Mouse (Mus musculus) hindbrain, embryonic 15.5 days (tissue): ENCODE data around the gene Ctcf. TPM values are rescaled to one million over a fixed set of nuclear protein-coding genes. Genes with fewer than 3 reads are reported as not detected.

ENCODE experiments used
- ATAC-seq: fragments of 200-750 bp; cut with Nextera tagmentation; 2 replicates; pipeline ENCODE4 v1.8.0; 2017; ENCODE audit warnings: low read depth, moderate number of reproducible peaks, moderate TSS enrichment; ENCODE audit not compliant: low FRiP score
- H3K27ac ChIP-seq: fragments of 300-500 bp; sonication (generic); replicated peaks from 2 replicates; pipeline ENCODE4 v1.5.1; 2015; ENCODE audit warnings: mild to moderate bottlenecking, inconsistent platforms
- H3K27me3 ChIP-seq: fragments of 300-500 bp; sonication (generic); 2 replicates; pipeline ENCODE4 v1.6.1; 2015; ENCODE audit warnings: control low read depth, inconsistent platforms
- H3K36me3 ChIP-seq: fragments of 300-500 bp; sonication (generic); 2 replicates; pipeline ENCODE4 v1.6.1; 2015; ENCODE audit warnings: control low read depth, inconsistent platforms
- H3K4me1 ChIP-seq: fragments of 300-500 bp; sonication (generic); replicated peaks from 2 replicates; pipeline ENCODE4 v1.6.1; 2015; ENCODE audit warnings: control low read depth, inconsistent platforms
- H3K4me2 ChIP-seq: fragments of 300-500 bp; sonication (generic); 2 replicates; pipeline ENCODE4 v1.6.1; 2015; ENCODE audit warnings: moderate library complexity, mild to moderate bottlenecking, inconsistent platforms
- H3K4me3 ChIP-seq: fragments of 300-500 bp; sonication (generic); 2 replicates; pipeline ENCODE4 v1.5.1; 2015; ENCODE audit warnings: mild to moderate bottlenecking, inconsistent platforms
- H3K9ac ChIP-seq: fragments of 300-500 bp; sonication (generic); 2 replicates; pipeline ENCODE4 v1.6.1; 2015; ENCODE audit warnings: inconsistent platforms
- H3K9me3 ChIP-seq: fragments of 300-500 bp; sonication (generic); 2 replicates; pipeline ENCODE4 v1.6.1; 2016; ENCODE audit warnings: control low read depth, inconsistent platforms
- WGBS: fragments of 180-500 bp; shearing (Covaris S2); methylation state at CpG from one replicate; pipeline ENCODE4 v1.1.7; 2015; 5-methylcytosine and 5-hydroxymethylcytosine counted together
- polyA plus RNA-seq: library from polyadenylated mRNA; unstranded; fragments of >200 nt; fragmentation: Nextera tagmentation; extraction: Ambion mirVana; gene quantifications from 2 replicates; pipeline ENCODE4 v1.2.1, GENCODE M21; 2015

Gene Ctcf
- polyA plus RNA-seq, 1 experiment from 2014 or later: 100 TPM

- Histone ChIP-seq H3K36me3 (peaks cover 28% of the 10 kb centered on the region), H3K9ac (no peak within 1 kb of the TSS), H3K4me3 (no peak within 1 kb of the TSS), H3K4me1 (0 out of 2 replicates have a peak, but pooled peaks cover 5% of the 10 kb centered on the region), H3K27ac (no peak within 1 kb of the TSS), H3K9me3 (no peaks in the 10 kb centered on the region), H3K27me3 (no peaks in the 10 kb centered on the region), H3K4me2 (peak within 1 kb of the TSS; percentile 17; the same call in 1 of the 2 replicates)
- WGBS: 16% methylated on average over 26 of the region's 26 CpGs
- 0 out of 2 replicates have a peak, but pooled peaks have one; percentile 21 for ATAC-seq
These were observed 49.5 kb downstream of the Ctcf start, which contains the start of gene Carmil2 for GRCm38 (mm10) chr8:105685796-105686308. Gene Carmil2, plus strand, starts transcription at chr8:105686274.

GRCm38 (mm10) chr8:105686551-105686950, 50.2 kb downstream of the Ctcf start:
- ATAC-seq: no peak
- 0 out of 2 replicates have a peak, but pooled peaks cover 5% of the 10 kb centered on the region for H3K4me1 ChIP-seq
- H3K9ac ChIP-seq: no peak overlapping the region
- no peak overlapping the region for H3K4me3 ChIP-seq
- WGBS: 68% methylated on average over 6 of the region's 6 CpGs
- no peak overlapping the region for H3K4me2 ChIP-seq
- H3K36me3 ChIP-seq: peaks cover 21% of the 10 kb centered on the region
- no peaks in the 10 kb centered on the region for H3K9me3 ChIP-seq
- H3K27ac ChIP-seq: no peak overlapping the region
- no peaks in the 10 kb centered on the region for H3K27me3 ChIP-seq

- no peak overlapping the region for H3K27ac ChIP-seq
- H3K36me3 ChIP-seq: peaks cover 12% of the 10 kb centered on the region
- no peaks in the 10 kb centered on the region for H3K27me3 ChIP-seq
- H3K4me2 ChIP-seq: no peak overlapping the region
- no peaks in the 10 kb centered on the region for H3K9me3 ChIP-seq
- H3K4me3 ChIP-seq: no peak overlapping the region
- no peak overlapping the region for H3K9ac ChIP-seq
- no peak for ATAC-seq
- WGBS: 66% methylated on average over 8 of the region's 8 CpGs
- 0 out of 2 replicates have a peak, but pooled peaks cover 5% of the 10 kb centered on the region for H3K4me1 ChIP-seq
These were observed 51.1 kb downstream of the Ctcf start for GRCm38 (mm10) chr8:105687512-105687911.

GRCm38 (mm10) chr8:105688242-105688752, 51.9 kb downstream of the Ctcf start:
- Histone ChIP-seq H3K27ac (no peak overlapping the region), H3K4me1 (0 out of 2 replicates have a peak, but pooled peaks cover 5% of the 10 kb centered on the region), H3K4me2 (no peak overlapping the region), H3K9me3 (no peaks in the 10 kb centered on the region), H3K9ac (no peak overlapping the region), H3K36me3 (peaks cover 4% of the 10 kb centered on the region; the same call in 1 of the 2 replicates), H3K27me3 (no peaks in the 10 kb centered on the region), H3K4me3 (no peak overlapping the region)
- no peak for ATAC-seq
- WGBS: 71% methylated on average over 14 of the region's 14 CpGs

- Histone ChIP-seq H3K36me3 (no peaks in the 10 kb centered on the region), H3K27me3 (no peaks in the 10 kb centered on the region), H3K27ac (no peak overlapping the region), H3K9ac (no peak overlapping the region), H3K4me3 (no peak overlapping the region), H3K4me2 (no peak overlapping the region), H3K4me1 (peaks cover 14% of the 10 kb centered on the region), H3K9me3 (no peaks in the 10 kb centered on the region)
- no peak for ATAC-seq
- 62% methylated on average over 35 of the region's 35 CpGs for WGBS
These were observed 53.1 kb downstream of the Ctcf start for GRCm38 (mm10) chr8:105689256-105689982.

- H3K27me3 ChIP-seq: no peaks in the 10 kb centered on the region
- H3K9me3 ChIP-seq: no peaks in the 10 kb centered on the region
- ATAC-seq: no peak
- H3K4me3 ChIP-seq: no peak overlapping the region
- WGBS: 93% methylated on average over 9 of the region's 9 CpGs
- no peak overlapping the region for H3K9ac ChIP-seq
- no peak overlapping the region for H3K4me2 ChIP-seq
- no peaks in the 10 kb centered on the region for H3K36me3 ChIP-seq
- peaks cover 19% of the 10 kb centered on the region for H3K4me1 ChIP-seq
- no peak overlapping the region for H3K27ac ChIP-seq
These were observed 53.6 kb downstream of the Ctcf start for GRCm38 (mm10) chr8:105689983-105690360.

GRCm38 (mm10) chr8:105690978-105691377, 54.6 kb downstream of the Ctcf start:
- peaks cover 24% of the 10 kb centered on the region for H3K4me1 ChIP-seq
- no peaks in the 10 kb centered on the region for H3K27me3 ChIP-seq
- no peaks in the 10 kb centered on the region for H3K9me3 ChIP-seq
- no peak overlapping the region for H3K4me3 ChIP-seq
- no peak overlapping the region for H3K27ac ChIP-seq
- WGBS: 87% methylated on average over 14 of the region's 14 CpGs
- H3K36me3 ChIP-seq: peaks cover 6% of the 10 kb centered on the region
- no peak overlapping the region for H3K4me2 ChIP-seq
- H3K9ac ChIP-seq: no peak overlapping the region
- ATAC-seq: no peak

GRCm38 (mm10) chr8:105692449-105693182, 56.2 kb downstream of the Ctcf start:
- Histone ChIP-seq H3K9me3 (no peaks in the 10 kb centered on the region), H3K4me2 (no peak overlapping the region), H3K36me3 (peaks cover 22% of the 10 kb centered on the region), H3K9ac (no peak overlapping the region), H3K4me1 (peaks cover 23% of the 10 kb centered on the region), H3K4me3 (no peak overlapping the region), H3K27ac (0 out of 2 replicates have a peak overlapping the region, but pooled peaks have one; percentile 93), H3K27me3 (no peaks in the 10 kb centered on the region)
- ATAC-seq: no peak
- WGBS: 95% methylated on average over 11 of the region's 11 CpGs

GRCm38 (mm10) chr8:105693648-105694047, 57.3 kb downstream of the Ctcf start:
- H3K9me3 ChIP-seq: no peaks in the 10 kb centered on the region
- peak overlapping the region; percentile 93 for H3K27ac ChIP-seq
- H3K27me3 ChIP-seq: no peaks in the 10 kb centered on the region
- peaks cover 32% of the 10 kb centered on the region for H3K36me3 ChIP-seq
- H3K9ac ChIP-seq: peak overlapping the region; percentile 91
- H3K4me2 ChIP-seq: peak overlapping the region; percentile 89
- 2% methylated on average over 24 of the region's 30 CpGs for WGBS
- peak; percentile 72 for ATAC-seq
- peak overlapping the region; percentile 89 for H3K4me3 ChIP-seq
- peaks cover 23% of the 10 kb centered on the region for H3K4me1 ChIP-seq

GRCm38 (mm10) chr8:105694051-105694799, 57.9 kb downstream of the Ctcf start:
- WGBS: 3% methylated on average over 39 of the region's 40 CpGs
- Histone ChIP-seq H3K4me2 (peak overlapping the region; percentile 89), H3K9ac (peak overlapping the region; percentile 91), H3K27me3 (no peaks in the 10 kb centered on the region), H3K9me3 (no peaks in the 10 kb centered on the region), H3K4me1 (peaks cover 24% of the 10 kb centered on the region), H3K4me3 (peak overlapping the region; percentile 89), H3K27ac (peak overlapping the region; percentile 93), H3K36me3 (peaks cover 35% of the 10 kb centered on the region)
- ATAC-seq: peak; percentile 50

GRCm38 (mm10) chr8:105695080-105695780, 58.9 kb downstream of the Ctcf start:
- 81% methylated on average over 30 of the region's 30 CpGs for WGBS
- H3K36me3 ChIP-seq: peaks cover 35% of the 10 kb centered on the region
- peak overlapping the region; percentile 91 for H3K9ac ChIP-seq
- peaks cover 34% of the 10 kb centered on the region for H3K4me1 ChIP-seq
- peak overlapping the region; percentile 93 for H3K27ac ChIP-seq
- H3K9me3 ChIP-seq: no peaks in the 10 kb centered on the region
- peak overlapping the region; percentile 89 for H3K4me2 ChIP-seq
- ATAC-seq: no peak
- no peaks in the 10 kb centered on the region for H3K27me3 ChIP-seq
- H3K4me3 ChIP-seq: peak overlapping the region; percentile 89
